Mouse (Mus musculus): ENCODE results near the gene Ddx39. TPM values are rescaled to one million over a fixed set of nuclear protein-coding genes. Genes with fewer than 3 reads are reported as not detected.

Gene Ddx39
- polyA plus RNA-seq (2012; rRNA removed): 18.4 and 24.0 TPM in 2 replicates

GRCm38 (mm10) chr8:83715031-83715690, at the start of gene Ddx39:
Gene Ddx39 (plus strand): TSS chr8:83715177.
- Histone ChIP-seq H3K4me3 (replicated peaks; ENCODE audit: extremely low read depth, low read depth, low read length) (peak within 1 kb of the TSS; percentile 72), H3K4me1 (ENCODE audit: control insufficient read depth, insufficient read depth, low read length) (peaks cover 4% of the 10 kb centered on the region; the same call in 1 of the 2 replicates)
- TF ChIP-seq CTCF (IDR thresholded peaks at IDR 0.05; ENCODE audit: insufficient read depth, low read length): no peak
- peak; percentile 73; the same call in 1 of the 2 replicates for TF ChIP-seq POLR2A (IDR thresholded peaks at IDR 0.05; ENCODE audit: borderline replicate concordance, extremely low read depth, low read depth, low read length)
- under 1% methylated on average over 63 of the region's 63 CpGs for WGBS
- peak; percentile 97 for DNase-seq

DNA sequence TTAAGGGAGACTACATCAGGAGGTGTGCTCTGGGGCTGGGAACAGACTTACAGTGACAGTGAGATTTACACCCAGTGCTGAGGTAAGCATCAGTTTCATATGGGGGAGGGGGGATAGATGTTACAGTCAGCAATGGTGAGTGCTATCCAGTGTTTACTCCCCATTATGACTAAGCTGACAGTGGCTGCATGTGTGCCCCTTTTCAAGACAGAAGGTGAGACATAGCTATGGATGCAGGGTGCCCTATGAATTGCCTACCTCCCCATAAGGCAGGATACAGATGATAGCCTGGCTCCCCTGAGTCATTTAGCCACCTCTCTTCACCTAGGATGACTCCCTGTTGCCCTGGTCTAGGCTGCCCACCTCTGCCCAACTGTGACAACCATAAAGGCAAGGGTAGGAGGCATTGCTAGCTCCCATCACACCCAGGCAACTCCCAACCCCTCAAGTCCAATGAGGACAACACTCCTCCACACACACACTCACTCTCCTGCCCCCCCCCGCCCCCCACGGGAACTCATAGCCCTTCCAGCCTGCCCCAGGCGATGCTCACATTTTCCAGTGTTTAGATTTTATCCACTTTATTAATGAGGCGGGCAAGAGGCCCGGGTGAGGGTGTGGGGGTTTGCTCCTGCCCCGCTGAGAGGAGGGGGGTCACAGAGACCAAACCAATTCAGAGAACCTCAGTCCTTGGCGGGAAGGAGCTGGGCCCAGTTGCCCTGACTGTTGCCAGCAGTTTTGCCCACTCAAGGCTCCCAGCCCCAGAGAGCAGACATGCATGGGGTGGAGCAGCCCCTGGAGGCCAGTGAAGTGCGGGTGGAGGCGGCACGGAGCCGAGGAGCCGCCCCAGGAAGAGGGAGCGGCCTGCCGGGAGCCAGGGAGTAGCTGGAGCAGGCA, 48.8 kb upstream of the Ddx39 start, which contains the start of gene Ptger1:
Ptger1 (plus strand) TSS at position 710 of the 897 bp plus-strand sequence.
- DNase-seq: peak; percentile 72
- TF ChIP-seq POLR2A (IDR thresholded peaks at IDR 0.05; ENCODE audit: borderline replicate concordance, extremely low read depth, low read depth, low read length) (peak; percentile 36; the same call in 1 of the 2 replicates), CTCF (IDR thresholded peaks at IDR 0.05; ENCODE audit: insufficient read depth, low read length) (no peak)
- Histone ChIP-seq H3K4me3 (replicated peaks; ENCODE audit: extremely low read depth, low read depth, low read length) (no peak within 1 kb of the TSS), H3K4me1 (ENCODE audit: control insufficient read depth, insufficient read depth, low read length) (peaks cover 23% of the 10 kb centered on the region)
- 9% methylated on average over 14 of the region's 14 CpGs for WGBS

- DNase-seq: no peak
- 85% methylated on average over 3 of the region's 3 CpGs for WGBS
Measured at GRCm38 (mm10) chr8:83666866-83667234, 48.1 kb upstream of the Ddx39 start.

GRCm38 (mm10) chr8:83667526-83667925, 47.5 kb upstream of the Ddx39 start:
- peaks cover 19% of the 10 kb centered on the region for H3K4me1 ChIP-seq (ENCODE audit: control insufficient read depth, insufficient read depth, low read length)
- no peak for DNase-seq
- no peak overlapping the region for H3K4me3 ChIP-seq (replicated peaks; ENCODE audit: extremely low read depth, low read depth, low read length)
- TF ChIP-seq CTCF (IDR thresholded peaks at IDR 0.05; ENCODE audit: insufficient read depth, low read length) (no peak), POLR2A (IDR thresholded peaks at IDR 0.05; ENCODE audit: borderline replicate concordance, extremely low read depth, low read depth, low read length) (no peak)
- WGBS: 84% methylated on average over 10 of the region's 10 CpGs

More at GRCm38 (mm10) chr8:83666866-83667234, 48.1 kb upstream of the Ddx39 start:
- Histone ChIP-seq H3K4me1 (ENCODE audit: control insufficient read depth, insufficient read depth, low read length) (peaks cover 23% of the 10 kb centered on the region), H3K4me3 (replicated peaks; ENCODE audit: extremely low read depth, low read depth, low read length) (no peak overlapping the region)
- no peak for TF ChIP-seq CTCF (IDR thresholded peaks at IDR 0.05; ENCODE audit: insufficient read depth, low read length)
- TF ChIP-seq POLR2A (IDR thresholded peaks at IDR 0.05; ENCODE audit: borderline replicate concordance, extremely low read depth, low read depth, low read length): no peak; the same call in 1 of the 2 replicates

DNA sequence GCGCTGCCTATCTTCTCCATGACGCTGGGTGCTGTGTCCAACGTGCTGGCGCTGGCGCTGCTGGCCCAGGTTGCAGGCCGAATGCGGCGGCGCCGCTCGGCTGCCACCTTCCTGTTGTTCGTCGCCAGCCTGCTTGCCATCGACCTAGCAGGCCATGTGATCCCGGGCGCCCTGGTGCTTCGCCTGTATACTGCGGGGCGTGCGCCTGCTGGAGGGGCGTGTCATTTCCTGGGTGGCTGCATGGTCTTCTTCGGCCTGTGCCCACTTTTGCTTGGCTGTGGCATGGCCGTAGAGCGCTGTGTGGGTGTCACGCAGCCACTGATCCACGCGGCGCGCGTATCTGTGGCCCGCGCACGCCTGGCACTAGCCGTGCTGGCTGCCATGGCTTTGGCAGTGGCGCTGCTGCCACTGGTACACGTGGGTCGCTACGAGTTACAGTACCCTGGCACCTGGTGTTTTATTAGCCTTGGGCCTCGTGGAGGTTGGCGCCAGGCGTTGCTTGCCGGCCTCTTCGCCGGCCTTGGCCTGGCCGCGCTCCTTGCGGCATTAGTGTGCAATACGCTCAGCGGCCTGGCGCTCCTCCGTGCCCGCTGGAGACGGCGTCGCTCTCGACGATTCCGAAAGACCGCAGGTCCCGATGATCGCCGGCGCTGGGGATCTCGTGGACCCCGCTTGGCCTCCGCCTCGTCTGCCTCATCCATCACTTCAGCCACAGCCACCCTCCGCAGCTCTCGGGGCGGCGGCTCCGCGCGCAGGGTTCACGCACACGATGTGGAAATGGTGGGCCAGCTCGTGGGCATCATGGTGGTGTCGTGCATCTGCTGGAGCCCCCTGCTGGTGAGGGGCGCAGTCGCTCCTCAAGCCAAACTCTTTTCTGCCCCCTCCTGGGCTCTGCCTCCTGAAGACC, 46.7 kb upstream of the Ddx39 start:
- no peak overlapping the region for H3K4me3 ChIP-seq (replicated peaks; ENCODE audit: extremely low read depth, low read depth, low read length)
- TF ChIP-seq POLR2A (IDR thresholded peaks at IDR 0.05; ENCODE audit: borderline replicate concordance, extremely low read depth, low read depth, low read length) (no peak), CTCF (IDR thresholded peaks at IDR 0.05; ENCODE audit: insufficient read depth, low read length) (peak; percentile 62)
- WGBS: 49% methylated on average over 80 of the region's 80 CpGs
- DNase-seq: peak; percentile 58
- peaks cover 14% of the 10 kb centered on the region for H3K4me1 ChIP-seq (ENCODE audit: control insufficient read depth, insufficient read depth, low read length)

DNA sequence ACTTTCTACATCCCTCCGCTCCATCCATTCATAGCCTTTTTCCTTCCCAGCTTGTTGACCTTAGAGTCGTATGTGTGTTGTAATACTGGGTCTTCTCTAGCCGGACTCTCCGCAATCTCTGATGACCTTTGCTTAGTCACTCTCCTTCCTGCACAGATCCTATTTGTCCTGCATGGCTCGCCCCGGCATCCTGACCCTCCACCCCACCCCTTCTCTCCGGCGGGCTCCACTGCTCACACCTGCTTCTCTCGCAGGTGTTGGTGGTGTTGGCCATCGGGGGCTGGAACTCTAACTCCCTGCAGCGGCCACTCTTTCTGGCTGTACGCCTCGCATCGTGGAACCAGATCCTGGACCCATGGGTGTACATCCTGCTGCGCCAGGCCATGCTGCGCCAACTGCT, 46.0 kb upstream of the Ddx39 start:
- no peak for DNase-seq
- TF ChIP-seq POLR2A (IDR thresholded peaks at IDR 0.05; ENCODE audit: borderline replicate concordance, extremely low read depth, low read depth, low read length) (no peak), CTCF (IDR thresholded peaks at IDR 0.05; ENCODE audit: insufficient read depth, low read length) (no peak)
- H3K4me1 ChIP-seq (ENCODE audit: control insufficient read depth, insufficient read depth, low read length): peaks cover 14% of the 10 kb centered on the region
- WGBS: 79% methylated on average over 16 of the region's 16 CpGs
- no peak overlapping the region for H3K4me3 ChIP-seq (replicated peaks; ENCODE audit: extremely low read depth, low read depth, low read length)

GRCm38 (mm10) chr8:83672936-83673335, 42.0 kb upstream of the Ddx39 start:
- H3K4me3 ChIP-seq (replicated peaks; ENCODE audit: extremely low read depth, low read depth, low read length): no peak overlapping the region
- TF ChIP-seq POLR2A (IDR thresholded peaks at IDR 0.05; ENCODE audit: borderline replicate concordance, extremely low read depth, low read depth, low read length) (no peak), CTCF (IDR thresholded peaks at IDR 0.05; ENCODE audit: insufficient read depth, low read length) (no peak)
- DNase-seq: no peak
- WGBS: 49% methylated on average over 5 of the region's 5 CpGs
- no peaks in the 10 kb centered on the region; the same call in 1 of the 2 replicates for H3K4me1 ChIP-seq (ENCODE audit: control insufficient read depth, insufficient read depth, low read length)

- WGBS: 88% methylated on average over 5 of the region's 5 CpGs
Measured at GRCm38 (mm10) chr8:83674497-83674896, 40.5 kb upstream of the Ddx39 start.

More at GRCm38 (mm10) chr8:83674497-83674896, 40.5 kb upstream of the Ddx39 start:
- TF ChIP-seq POLR2A (IDR thresholded peaks at IDR 0.05; ENCODE audit: borderline replicate concordance, extremely low read depth, low read depth, low read length) (no peak), CTCF (IDR thresholded peaks at IDR 0.05; ENCODE audit: insufficient read depth, low read length) (no peak)
- DNase-seq: no peak
- no peak overlapping the region for H3K4me3 ChIP-seq (replicated peaks; ENCODE audit: extremely low read depth, low read depth, low read length)
- H3K4me1 ChIP-seq (ENCODE audit: control insufficient read depth, insufficient read depth, low read length): no peaks in the 10 kb centered on the region

Data from lung, adult 2 months (tissue).